28 mouse cellular contexts compared by ENCODE assay signal in genomic region chr13:106996891-106997290, GRCm38 (mm10). TPM values are rescaled to one million over a fixed set of nuclear protein-coding genes. Genes with fewer than 3 reads are reported as not detected.
DNase-seq lines count a peak whose midpoint lies in the region; ATAC-seq and TF ChIP-seq lines count a peak whose summit lies in the region.
"Had no signal": no experiment of that assay in that cellular context is flagged by ENCODE, and none has a peak within 500 bp of the region (broad histone marks: within the 10 kb centered on the region; RNA-seq: fewer than 3 reads in every experiment).

No protein-coding gene starts in this region.

- peak overlapping the region; percentile 23; the same call in 1 of the 2 replicates for H3K27ac ChIP-seq in heart, embryonic 10.5 days
- H3K27ac ChIP-seq in heart, embryonic 16.5 days (ENCODE audit: low read length): 0 out of 2 replicates have a peak overlapping the region, but pooled peaks have one; percentile 42
- H3K27ac ChIP-seq in heart, postnatal 0 days (ENCODE audit: low read depth): peak overlapping the region; percentile 55
- peak overlapping the region; percentile 70 for H3K27ac ChIP-seq in liver, embryonic 16.5 days (ENCODE audit: low read length)
- H3K27ac ChIP-seq: embryonic facial prominence, embryonic 10.5 days; embryonic facial prominence, embryonic 15.5 days; hindbrain, embryonic 12.5 days; hindbrain, postnatal 0 days; intestine, embryonic 15.5 days; kidney, postnatal 0 days; limb, embryonic 13.5 days had no signal

- H3K9ac ChIP-seq in heart, embryonic 16.5 days (ENCODE audit: low read length): no peak overlapping the region
- no peak overlapping the region for H3K9ac ChIP-seq in heart, postnatal 0 days (replicated peaks; ENCODE audit: low read depth, low read length)
- H3K9ac ChIP-seq in liver, embryonic 16.5 days (ENCODE audit: low read depth, low read length): peak overlapping the region; percentile 45
- H3K9ac ChIP-seq: embryonic facial prominence, embryonic 15.5 days; hindbrain, embryonic 12.5 days; intestine, embryonic 15.5 days; limb, embryonic 13.5 days; lung, embryonic 14.5 days had no signal

- WGBS in heart, embryonic 10.5 days: 41% methylated on average over 2 of the region's 2 CpGs
- 43% methylated on average over 2 of the region's 2 CpGs for WGBS in heart, embryonic 16.5 days
- 33% methylated on average over 2 of the region's 2 CpGs for WGBS in heart, postnatal 0 days
- WGBS in liver, embryonic 16.5 days (ENCODE audit: insufficient replicate concordance): 53% methylated on average over 2 of the region's 2 CpGs

- no peak overlapping the region for H3K4me2 ChIP-seq in heart, embryonic 16.5 days (ENCODE audit: low read depth, low read length)
- no peak overlapping the region for H3K4me2 ChIP-seq in heart, postnatal 0 days (ENCODE audit: low read depth, low read length)
- H3K4me2 ChIP-seq in liver, embryonic 16.5 days (ENCODE audit: low read depth, low read length): peak overlapping the region; percentile 43
- H3K4me2 ChIP-seq: embryonic facial prominence, embryonic 15.5 days; hindbrain, embryonic 12.5 days; intestine, embryonic 15.5 days; limb, embryonic 13.5 days; lung, embryonic 14.5 days; midbrain, embryonic 11.5 days had no signal

- no peak for TF ChIP-seq EP300 in heart, postnatal 0 days (IDR thresholded peaks at IDR 0.05; ENCODE audit: low read depth)

- ATAC-seq in heart, embryonic 16.5 days (replicated peaks; ENCODE audit: extremely low read depth, insufficient read depth, low FRiP score): peak; percentile 32; the same call in 1 of the 2 replicates
- no peak for ATAC-seq in heart, postnatal 0 days (ENCODE audit: insufficient read depth, low read depth)
- no peak for ATAC-seq in liver, embryonic 16.5 days (ENCODE audit: low read depth)
- ATAC-seq: forebrain, embryonic 14.5 days; hindbrain, postnatal 0 days; intestine, embryonic 15.5 days; midbrain, embryonic 16.5 days had no signal

- TF ChIP-seq CTCF in heart, postnatal 0 days (IDR thresholded peaks at IDR 0.05; ENCODE audit: low read depth): no peak

- H3K4me3 ChIP-seq in heart, embryonic 10.5 days: no peak overlapping the region
- no peak overlapping the region for H3K4me3 ChIP-seq in heart, embryonic 16.5 days (ENCODE audit: low read length)
- no peak overlapping the region for H3K4me3 ChIP-seq in heart, postnatal 0 days (ENCODE audit: low read depth, low read length)
- no peak overlapping the region for H3K4me3 ChIP-seq in liver, embryonic 16.5 days (ENCODE audit: low read depth, low read length)
- H3K4me3 ChIP-seq: embryonic facial prominence, embryonic 10.5 days; embryonic facial prominence, embryonic 15.5 days; hindbrain, embryonic 12.5 days; intestine, embryonic 15.5 days; limb, embryonic 13.5 days had no signal

- no peaks in the 10 kb centered on the region for H3K9me3 ChIP-seq in heart, embryonic 10.5 days
- no peaks in the 10 kb centered on the region for H3K9me3 ChIP-seq in heart, embryonic 16.5 days (replicated peaks; ENCODE audit: control insufficient read depth, low read length)
- H3K9me3 ChIP-seq in heart, postnatal 0 days (replicated peaks; ENCODE audit: control insufficient read depth, low read length): no peaks in the 10 kb centered on the region
- H3K9me3 ChIP-seq in liver, embryonic 16.5 days (replicated peaks; ENCODE audit: control insufficient read depth, low read length): no peaks in the 10 kb centered on the region
- H3K9me3 ChIP-seq: embryonic facial prominence, embryonic 10.5 days; embryonic facial prominence, embryonic 15.5 days; hindbrain, embryonic 12.5 days; intestine, embryonic 15.5 days; limb, embryonic 13.5 days had no signal

- H3K27me3 ChIP-seq in heart, embryonic 10.5 days (ENCODE audit: insufficient read depth, poor library complexity, severe bottlenecking): no peaks in the 10 kb centered on the region
- H3K27me3 ChIP-seq in heart, embryonic 16.5 days (ENCODE audit: control insufficient read depth, insufficient read depth, low read length): no peaks in the 10 kb centered on the region
- no peaks in the 10 kb centered on the region for H3K27me3 ChIP-seq in heart, postnatal 0 days (ENCODE audit: control insufficient read depth, insufficient read depth, low read length)
- no peaks in the 10 kb centered on the region for H3K27me3 ChIP-seq in liver, embryonic 16.5 days (ENCODE audit: control insufficient read depth, insufficient read depth, low read depth, low read length)
- H3K27me3 ChIP-seq: embryonic facial prominence, embryonic 15.5 days; hindbrain, embryonic 12.5 days; intestine, embryonic 15.5 days; limb, embryonic 13.5 days had no signal

- DNase-seq in heart, embryonic 10.5 days (ENCODE audit: low spot score): no peak
- no peak for DNase-seq in heart, postnatal 36 days
- DNase-seq in heart, postnatal 14 days: no peak
- no peak for DNase-seq in heart, postnatal 0 days (ENCODE audit: low spot score)
- DNase-seq in urinary bladder, postnatal 10 days (ENCODE audit: low spot score): no peak
- DNase-seq: adrenal gland, postnatal 25 days; cerebellum, adult 2 months; cerebellum, postnatal 25 days; gastrocnemius, postnatal 14 days; kidney, adult 8-10 months; kidney, postnatal 4 days; lung, embryonic 14.5 days; lung, postnatal 14 days; right cerebral cortex, postnatal 25 days; spleen, adult 18-20 months; thymus, postnatal 25 days had no signal

- intact Hi-C loops in heart, postnatal 36 days (cut with DNase I): no loop called here
- intact Hi-C loops in heart, postnatal 14 days (cut with DNase I): no loop called here

- peaks cover 33% of the 10 kb centered on the region for H3K4me1 ChIP-seq in heart, embryonic 10.5 days
- H3K4me1 ChIP-seq in heart, embryonic 16.5 days (ENCODE audit: control insufficient read depth, insufficient read depth, low read length): peaks cover 21% of the 10 kb centered on the region
- H3K4me1 ChIP-seq in heart, postnatal 0 days (ENCODE audit: control insufficient read depth, insufficient read depth): peaks cover 32% of the 10 kb centered on the region
- peaks cover 54% of the 10 kb centered on the region for H3K4me1 ChIP-seq in liver, embryonic 16.5 days (ENCODE audit: control insufficient read depth, low read depth, low read length)
- H3K4me1 ChIP-seq: embryonic facial prominence, embryonic 10.5 days; embryonic facial prominence, embryonic 15.5 days; limb, embryonic 13.5 days had no signal

- H3K36me3 ChIP-seq in heart, embryonic 10.5 days: peaks cover 13% of the 10 kb centered on the region
- 0 out of 2 replicates have a peak, but pooled peaks cover 6% of the 10 kb centered on the region for H3K36me3 ChIP-seq in heart, embryonic 16.5 days (ENCODE audit: control insufficient read depth, insufficient read depth)
- H3K36me3 ChIP-seq in heart, postnatal 0 days (replicated peaks; ENCODE audit: control insufficient read depth, insufficient read depth, low read length): peaks cover 11% of the 10 kb centered on the region; the same call in 1 of the 2 replicates
- peaks cover 16% of the 10 kb centered on the region for H3K36me3 ChIP-seq in liver, embryonic 16.5 days (ENCODE audit: control insufficient read depth, insufficient read depth)
- H3K36me3 ChIP-seq: intestine, embryonic 15.5 days had no signal

RNA-seq across cellular contexts. Expression of gene Kif2a, which starts 25.0 kb away (rescaled TPM):
- 10.8 and 15.0 TPM in 2 replicates for polyA plus RNA-seq in heart, embryonic 10.5 days (2016; fragmentation: Nextera tagmentation; extraction: Ambion mirVana)
- total RNA-seq in heart, postnatal 36 days (2021): 10 to 100 TPM; 33.2 to 35.4 TPM
- polyA plus RNA-seq in heart, embryonic 16.5 days (2015; fragmentation: Nextera tagmentation; extraction: Ambion mirVana): 7.4 and 7.9 TPM in 2 replicates
- 10 to 100 TPM; 26.8 to 36.5 TPM for total RNA-seq in heart, postnatal 14 days (2021)
- total RNA-seq in heart, postnatal 0 days (2014; rRNA removed; ENCODE audit: low replicate concordance): 6.5 and 6.7 TPM in 2 replicates
- 11.7 and 13.0 TPM in 2 replicates for polyA plus RNA-seq in heart, postnatal 0 days (2015; fragmentation: Nextera tagmentation; extraction: Ambion mirVana)
- polyA plus RNA-seq in liver, embryonic 16.5 days (2015; fragmentation: Nextera tagmentation; extraction: Ambion mirVana): 12.7 and 13.2 TPM in 2 replicates

RNA-seq across cellular contexts. Expression of gene Dimt1, which starts 50.0 kb away (rescaled TPM):
- polyA plus RNA-seq in heart, embryonic 10.5 days (2016; fragmentation: Nextera tagmentation; extraction: Ambion mirVana): 38.3 and 47.6 TPM in 2 replicates
- total RNA-seq in heart, postnatal 36 days (2021): 1 to 10 TPM; 7.1 to 9.1 TPM
- polyA plus RNA-seq in heart, embryonic 16.5 days (2015; fragmentation: Nextera tagmentation; extraction: Ambion mirVana): 24.5 and 25.2 TPM in 2 replicates
- 1 to 10 TPM; 6.9 to 7.3 TPM for total RNA-seq in heart, postnatal 14 days (2021)
- 4.0 and 11.8 TPM in 2 replicates for total RNA-seq in heart, postnatal 0 days (2014; rRNA removed; ENCODE audit: low replicate concordance)
- polyA plus RNA-seq in heart, postnatal 0 days (2015; fragmentation: Nextera tagmentation; extraction: Ambion mirVana): 16.2 and 16.4 TPM in 2 replicates
- polyA plus RNA-seq in liver, embryonic 16.5 days (2015; fragmentation: Nextera tagmentation; extraction: Ambion mirVana): 11.1 and 12.8 TPM in 2 replicates
